Mouse (Mus musculus): Measurements from ENCODE around the gene Car11. TPM values are rescaled to one million over a fixed set of nuclear protein-coding genes. Genes with fewer than 3 reads are reported as not detected.

Gene Car11
- polyA plus RNA-seq, 1 experiment from 2014 or later = 8.0 TPM

DNA sequence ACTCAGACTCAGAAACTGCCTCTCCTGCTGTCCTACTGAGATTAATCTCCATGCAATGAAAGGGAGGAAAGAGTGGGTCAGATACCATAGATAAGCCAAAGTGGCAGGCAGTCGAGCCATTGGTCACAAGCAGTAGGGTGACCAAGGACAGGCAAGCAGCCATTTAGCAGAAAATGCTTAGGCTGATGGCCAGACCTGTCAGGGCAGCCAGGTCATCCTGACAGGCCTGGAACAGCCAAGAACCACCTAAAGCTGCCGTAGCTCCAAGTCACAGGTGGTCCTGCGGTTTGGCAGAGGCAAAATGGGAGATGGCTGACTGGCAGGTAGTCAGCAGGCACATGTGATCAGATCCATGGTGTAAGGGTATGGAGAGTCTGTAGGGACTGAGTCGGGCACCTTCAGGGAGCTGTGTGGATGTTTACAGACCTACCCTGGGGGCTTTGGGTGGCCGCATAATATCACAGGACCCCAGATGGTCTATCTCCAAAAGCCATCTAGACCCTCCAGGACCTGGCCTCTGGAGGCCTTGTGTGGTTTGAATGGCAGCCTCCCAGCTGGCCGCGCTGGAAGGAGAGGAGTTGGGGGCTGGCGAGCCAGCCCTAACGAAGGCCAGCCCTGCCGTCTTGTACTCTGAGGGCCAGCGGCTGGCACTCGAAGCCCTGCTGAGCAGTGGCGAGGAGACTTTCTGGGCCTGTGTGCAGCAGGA is 22.2 kb downstream of the Car11 start:
- Histone ChIP-seq H3K4me1 (ENCODE audit: control insufficient read depth in 2 of 2, insufficient read depth in 2 of 2, low read length in 2 of 2) (peaks cover 2 to 20% of the 10 kb centered on the region in 2 experiments), H3K27me3 (ENCODE audit: control insufficient read depth, insufficient read depth, low read length) (no peaks in the 10 kb centered on the region), H3K9me3 (ENCODE audit: control insufficient read depth, low read length) (no peaks in the 10 kb centered on the region), H3K4me2 (ENCODE audit: low read length) (no peak overlapping the region), H3K4me3 (ENCODE audit: control insufficient read depth in 1 of 2, insufficient read depth in 1 of 2, low read depth in 1 of 2, low read length in 2 of 2) (no peak overlapping the region), H3K9ac (ENCODE audit: low read length) (no peak overlapping the region), H3K36me3 (ENCODE audit: control insufficient read depth, insufficient read depth, low read length) (peaks cover 70% of the 10 kb centered on the region), H3K27ac (replicated peaks in 1 of 2; ENCODE audit: control insufficient read depth in 1 of 2, insufficient read depth in 1 of 2, low read depth in 2 of 2, low read length in 2 of 2) (no peak overlapping the region)
- no peak for ATAC-seq (ENCODE audit: insufficient number of reproducible peaks, insufficient read depth, low FRiP score, low read depth)
- 60% methylated on average over 13 of the region's 13 CpGs for WGBS

DNA sequence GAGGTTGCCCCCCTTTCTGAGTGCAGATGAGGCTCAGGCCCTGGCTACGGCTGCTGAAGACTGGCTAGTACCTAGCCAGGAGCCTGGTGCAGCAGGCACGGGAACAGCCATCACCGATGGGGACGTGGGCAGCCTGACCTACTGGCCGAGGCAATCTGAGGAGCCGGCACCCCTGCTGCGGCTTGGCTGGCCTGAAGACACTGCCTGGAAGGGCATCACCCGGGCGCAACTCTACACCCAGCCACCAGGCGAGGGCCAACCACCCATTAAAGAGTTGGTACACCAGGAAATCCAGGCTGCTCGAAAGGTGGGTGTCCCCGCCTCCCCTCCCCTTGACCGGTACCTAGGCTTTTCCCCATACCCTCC is 22.7 kb downstream of the Car11 start:
- ATAC-seq (ENCODE audit: insufficient number of reproducible peaks, insufficient read depth, low FRiP score, low read depth) = no peak
- Histone ChIP-seq H3K4me3 (ENCODE audit: control insufficient read depth in 1 of 2, insufficient read depth in 1 of 2, low read depth in 1 of 2, low read length in 2 of 2) (no peak overlapping the region), H3K9ac (ENCODE audit: low read length) (no peak overlapping the region), H3K36me3 (ENCODE audit: control insufficient read depth, insufficient read depth, low read length) (peaks cover 70% of the 10 kb centered on the region), H3K27me3 (ENCODE audit: control insufficient read depth, insufficient read depth, low read length) (no peaks in the 10 kb centered on the region), H3K4me2 (ENCODE audit: low read length) (no peak overlapping the region), H3K4me1 (ENCODE audit: control insufficient read depth in 2 of 2, insufficient read depth in 2 of 2, low read length in 2 of 2) (peaks cover 2 to 15% of the 10 kb centered on the region in 2 experiments), H3K27ac (replicated peaks in 1 of 2; ENCODE audit: control insufficient read depth in 1 of 2, insufficient read depth in 1 of 2, low read depth in 2 of 2, low read length in 2 of 2) (no peak overlapping the region), H3K9me3 (ENCODE audit: control insufficient read depth, low read length) (no peaks in the 10 kb centered on the region)
- WGBS = 75% methylated on average over 13 of the region's 13 CpGs

DNA sequence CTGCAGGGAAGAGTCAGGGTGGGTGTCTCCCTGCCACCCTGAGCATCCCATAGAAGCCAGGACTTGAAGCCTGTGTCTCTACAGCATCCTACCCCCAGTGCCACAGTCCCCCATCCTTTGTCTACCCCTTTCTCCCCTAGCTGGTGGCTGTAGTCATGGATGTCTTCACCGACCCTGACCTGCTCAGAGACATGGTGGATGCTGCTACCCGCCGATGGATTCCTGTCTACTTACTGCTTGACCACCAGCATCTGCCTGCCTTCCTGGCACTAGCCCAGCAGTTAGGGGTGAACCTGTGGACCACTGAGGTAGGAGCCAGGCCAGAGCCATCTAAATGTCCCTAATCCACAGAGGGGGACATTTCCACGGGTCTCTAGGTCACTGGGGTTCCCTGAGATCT is 23.7 kb downstream of the Car11 start:
- H3K36me3 ChIP-seq (ENCODE audit: control insufficient read depth, insufficient read depth, low read length) = peaks cover 70% of the 10 kb centered on the region
- WGBS = 87% methylated on average over 4 of the region's 4 CpGs
- no peak overlapping the region for H3K4me3 ChIP-seq (ENCODE audit: control insufficient read depth in 1 of 2, insufficient read depth in 1 of 2, low read depth in 1 of 2, low read length in 2 of 2)
- no peaks in the 10 kb centered on the region for H3K27me3 ChIP-seq (ENCODE audit: control insufficient read depth, insufficient read depth, low read length)
- H3K4me2 ChIP-seq (ENCODE audit: low read length) = no peak overlapping the region
- H3K27ac ChIP-seq (replicated peaks in 1 of 2; ENCODE audit: control insufficient read depth in 1 of 2, insufficient read depth in 1 of 2, low read depth in 2 of 2, low read length in 2 of 2) = no peak overlapping the region
- no peak overlapping the region for H3K9ac ChIP-seq (ENCODE audit: low read length)
- peaks cover 2 to 15% of the 10 kb centered on the region in 2 experiments for H3K4me1 ChIP-seq (ENCODE audit: control insufficient read depth in 2 of 2, insufficient read depth in 2 of 2, low read length in 2 of 2)
- H3K9me3 ChIP-seq (ENCODE audit: control insufficient read depth, low read length) = no peaks in the 10 kb centered on the region
- no peak for ATAC-seq (ENCODE audit: insufficient number of reproducible peaks, insufficient read depth, low FRiP score, low read depth)

DNA sequence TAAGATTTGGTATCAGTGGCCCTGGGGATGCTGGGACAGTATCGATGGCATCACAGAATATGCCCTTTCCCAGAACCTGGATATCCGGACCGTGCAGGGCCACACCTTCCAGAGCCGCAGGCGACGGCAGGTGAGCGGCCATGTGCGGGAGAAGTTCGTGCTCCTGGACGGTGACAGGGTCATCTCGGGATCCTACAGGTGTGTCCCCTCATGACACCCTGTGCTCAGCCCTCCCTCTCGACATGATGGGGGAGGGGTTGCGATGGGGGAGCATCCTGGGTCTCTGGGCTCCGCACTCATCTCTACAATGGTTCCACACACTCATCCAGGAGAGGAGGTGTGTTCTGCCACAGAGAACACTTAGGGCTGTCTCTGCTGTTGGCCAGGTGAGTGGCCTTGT is 24.1 kb downstream of the Car11 start:
- peaks cover 70% of the 10 kb centered on the region for H3K36me3 ChIP-seq (ENCODE audit: control insufficient read depth, insufficient read depth, low read length)

DNA sequence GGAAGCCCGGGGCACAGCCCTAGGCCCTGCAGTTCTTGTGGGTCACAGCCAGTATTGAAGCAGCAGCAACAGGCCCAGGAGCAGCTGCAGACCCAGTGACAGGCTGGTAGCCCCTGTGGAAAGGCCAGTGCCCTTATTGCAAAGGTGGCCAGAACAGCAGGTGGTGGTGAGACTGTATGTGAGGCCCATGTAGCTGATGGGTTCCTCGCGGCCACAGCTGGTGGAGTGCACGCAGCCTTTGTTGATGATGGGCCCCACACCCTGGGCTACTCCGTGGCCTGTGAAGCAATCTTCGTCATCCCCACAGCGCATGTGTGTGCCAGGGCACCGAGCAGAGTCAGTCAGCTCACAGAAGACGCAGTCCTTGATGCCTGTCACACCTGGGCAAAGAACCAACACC is 25.5 kb downstream of the Car11 start:
- Histone ChIP-seq H3K4me1 (ENCODE audit: control insufficient read depth in 2 of 2, insufficient read depth in 2 of 2, low read length in 2 of 2) (no peaks in the 10 kb centered on the region; a peak in 1 of 4 replicates), H3K9me3 (ENCODE audit: control insufficient read depth, low read length) (no peaks in the 10 kb centered on the region), H3K4me3 (ENCODE audit: control insufficient read depth in 1 of 2, insufficient read depth in 1 of 2, low read depth in 1 of 2, low read length in 2 of 2) (no peak overlapping the region), H3K9ac (ENCODE audit: low read length) (no peak overlapping the region), H3K4me2 (ENCODE audit: low read length) (no peak overlapping the region), H3K27ac (replicated peaks in 1 of 2; ENCODE audit: control insufficient read depth in 1 of 2, insufficient read depth in 1 of 2, low read depth in 2 of 2, low read length in 2 of 2) (no peak overlapping the region), H3K36me3 (ENCODE audit: control insufficient read depth, insufficient read depth, low read length) (peaks cover 57% of the 10 kb centered on the region), H3K27me3 (ENCODE audit: control insufficient read depth, insufficient read depth, low read length) (no peaks in the 10 kb centered on the region)
- ATAC-seq (ENCODE audit: insufficient number of reproducible peaks, insufficient read depth, low FRiP score, low read depth) = no peak
- 86% methylated on average over 9 of the region's 9 CpGs for WGBS

More for the DNA sequence above, 24.1 kb downstream of the Car11 start:
- H3K4me1 ChIP-seq (ENCODE audit: control insufficient read depth in 2 of 2, insufficient read depth in 2 of 2, low read length in 2 of 2) = peaks cover under 1 to 13% of the 10 kb centered on the region in 2 experiments
- H3K4me3 ChIP-seq (ENCODE audit: control insufficient read depth in 1 of 2, insufficient read depth in 1 of 2, low read depth in 1 of 2, low read length in 2 of 2) = no peak overlapping the region
- no peak overlapping the region for H3K9ac ChIP-seq (ENCODE audit: low read length)
- ATAC-seq (ENCODE audit: insufficient number of reproducible peaks, insufficient read depth, low FRiP score, low read depth) = no peak
- no peaks in the 10 kb centered on the region for H3K9me3 ChIP-seq (ENCODE audit: control insufficient read depth, low read length)
- no peaks in the 10 kb centered on the region for H3K27me3 ChIP-seq (ENCODE audit: control insufficient read depth, insufficient read depth, low read length)
- H3K27ac ChIP-seq (replicated peaks in 1 of 2; ENCODE audit: control insufficient read depth in 1 of 2, insufficient read depth in 1 of 2, low read depth in 2 of 2, low read length in 2 of 2) = no peak overlapping the region
- no peak overlapping the region for H3K4me2 ChIP-seq (ENCODE audit: low read length)
- 93% methylated on average over 14 of the region's 14 CpGs for whole genome bisulfite sequencing

DNA sequence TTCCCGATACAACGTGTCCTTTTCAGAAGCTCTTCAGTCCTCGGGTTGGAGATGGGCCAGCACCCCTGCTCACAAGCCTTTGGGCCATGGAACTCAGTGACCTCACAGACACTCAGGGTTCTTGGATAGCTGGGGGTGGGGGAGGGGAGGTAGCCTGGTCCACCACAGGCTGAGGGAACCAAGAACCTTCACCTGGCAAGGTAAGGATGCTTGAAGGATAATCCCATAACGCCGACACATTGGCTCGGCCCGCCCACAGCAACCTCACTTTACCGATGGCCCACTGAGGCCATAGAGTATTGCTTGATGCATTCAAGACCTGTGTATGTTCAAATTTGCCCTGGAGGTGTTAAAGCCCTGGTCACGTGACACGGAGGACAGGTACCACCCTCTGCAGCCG is 26.1 kb downstream of the Car11 start, which contains the start of gene Spaca4:
Spaca4 (minus strand) TSS at position 101 of the 400 bp plus-strand sequence.
- H3K4me2 ChIP-seq (ENCODE audit: low read length) = no peak within 1 kb of the TSS
- peaks cover under 1 to 3% of the 10 kb centered on the region in 2 experiments; a peak in 1 of 4 replicates for H3K4me1 ChIP-seq (ENCODE audit: control insufficient read depth in 2 of 2, insufficient read depth in 2 of 2, low read length in 2 of 2)
- H3K27me3 ChIP-seq (ENCODE audit: control insufficient read depth, insufficient read depth, low read length) = no peaks in the 10 kb centered on the region
- ATAC-seq (ENCODE audit: insufficient number of reproducible peaks, insufficient read depth, low FRiP score, low read depth) = no peak
- H3K27ac ChIP-seq (replicated peaks in 1 of 2; ENCODE audit: control insufficient read depth in 1 of 2, insufficient read depth in 1 of 2, low read depth in 2 of 2, low read length in 2 of 2) = no peak within 1 kb of the TSS
- H3K9ac ChIP-seq (ENCODE audit: low read length) = no peak within 1 kb of the TSS
- peaks cover 51% of the 10 kb centered on the region for H3K36me3 ChIP-seq (ENCODE audit: control insufficient read depth, insufficient read depth, low read length)
- no peak within 1 kb of the TSS for H3K4me3 ChIP-seq (ENCODE audit: control insufficient read depth in 1 of 2, insufficient read depth in 1 of 2, low read depth in 1 of 2, low read length in 2 of 2)
- H3K9me3 ChIP-seq (ENCODE audit: control insufficient read depth, low read length) = no peaks in the 10 kb centered on the region
- 84% methylated on average over 11 of the region's 11 CpGs for WGBS

DNA sequence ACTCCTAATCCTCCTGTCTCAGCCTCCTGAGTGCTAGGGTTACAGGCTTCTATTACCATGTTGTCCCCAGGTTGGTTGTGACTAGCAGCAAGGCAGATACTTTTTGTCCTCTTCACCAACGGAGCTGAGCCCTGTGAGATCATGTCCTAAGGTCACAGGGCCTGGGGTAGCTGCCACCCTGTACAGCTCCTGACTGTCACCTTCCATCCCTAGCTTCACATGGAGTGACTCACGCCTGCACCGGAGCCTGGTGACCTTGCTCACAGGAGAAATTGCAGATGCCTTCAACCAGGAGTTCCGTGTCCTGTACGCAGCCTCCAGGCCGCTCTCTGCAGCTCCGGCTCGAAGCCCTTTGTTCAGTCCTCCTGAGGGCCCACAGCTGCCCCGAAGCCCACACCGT is 26.8 kb downstream of the Car11 start:
- H3K9me3 ChIP-seq (ENCODE audit: control insufficient read depth, low read length) = no peaks in the 10 kb centered on the region
- no peaks in the 10 kb centered on the region for H3K27me3 ChIP-seq (ENCODE audit: control insufficient read depth, insufficient read depth, low read length)
- no peak overlapping the region for H3K27ac ChIP-seq (replicated peaks in 1 of 2; ENCODE audit: control insufficient read depth in 1 of 2, insufficient read depth in 1 of 2, low read depth in 2 of 2, low read length in 2 of 2)
- no peak overlapping the region for H3K4me2 ChIP-seq (ENCODE audit: low read length)
- WGBS = 83% methylated on average over 10 of the region's 10 CpGs
- no peak overlapping the region for H3K4me3 ChIP-seq (ENCODE audit: control insufficient read depth in 1 of 2, insufficient read depth in 1 of 2, low read depth in 1 of 2, low read length in 2 of 2)
- H3K4me1 ChIP-seq (ENCODE audit: control insufficient read depth in 2 of 2, insufficient read depth in 2 of 2, low read length in 2 of 2) = peaks cover 6 to 9% of the 10 kb centered on the region in 2 experiments; a peak in 1 of 4 replicates
- peaks cover 44% of the 10 kb centered on the region for H3K36me3 ChIP-seq (ENCODE audit: control insufficient read depth, insufficient read depth, low read length)
- H3K9ac ChIP-seq (ENCODE audit: low read length) = no peak overlapping the region
- ATAC-seq (ENCODE audit: insufficient number of reproducible peaks, insufficient read depth, low FRiP score, low read depth) = no peak

DNA sequence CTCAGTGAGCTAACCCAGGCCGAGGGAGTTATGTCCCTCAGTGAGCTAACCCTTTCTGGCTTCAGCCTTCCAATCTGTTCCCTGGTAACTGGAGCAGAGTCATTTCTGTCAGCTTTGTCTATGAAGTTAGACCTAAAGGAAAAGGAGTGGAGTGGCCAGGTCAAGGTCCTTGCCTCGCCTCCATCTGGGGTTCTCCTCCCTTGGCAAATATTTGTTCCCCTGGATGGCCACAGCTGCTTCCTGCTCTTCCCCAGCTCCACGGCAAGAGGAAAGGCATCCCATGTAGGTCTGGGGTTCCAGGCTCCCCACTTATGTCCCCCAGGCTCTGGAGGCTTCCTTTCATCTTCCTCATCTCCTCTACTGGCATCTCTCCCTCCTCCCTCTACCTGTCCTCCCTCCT is 28.0 kb downstream of the Car11 start:
- Histone ChIP-seq H3K27me3 (ENCODE audit: control insufficient read depth, insufficient read depth, low read length) (no peaks in the 10 kb centered on the region), H3K36me3 (ENCODE audit: control insufficient read depth, insufficient read depth, low read length) (peaks cover 33% of the 10 kb centered on the region), H3K4me3 (ENCODE audit: control insufficient read depth in 1 of 2, insufficient read depth in 1 of 2, low read depth in 1 of 2, low read length in 2 of 2) (no peak overlapping the region), H3K9ac (ENCODE audit: low read length) (no peak overlapping the region), H3K4me1 (ENCODE audit: control insufficient read depth in 2 of 2, insufficient read depth in 2 of 2, low read length in 2 of 2) (peaks cover 6 to 9% of the 10 kb centered on the region in 2 experiments; a peak in 1 of 4 replicates), H3K4me2 (ENCODE audit: low read length) (no peak overlapping the region), H3K9me3 (ENCODE audit: control insufficient read depth, low read length) (no peaks in the 10 kb centered on the region), H3K27ac (replicated peaks in 1 of 2; ENCODE audit: control insufficient read depth in 1 of 2, insufficient read depth in 1 of 2, low read depth in 2 of 2, low read length in 2 of 2) (no peak overlapping the region)
- 76% methylated on average over 3 of the region's 3 CpGs for WGBS
- no peak for ATAC-seq (ENCODE audit: insufficient number of reproducible peaks, insufficient read depth, low FRiP score, low read depth)

All from heart, embryonic 14.5 days (tissue).